Mouse (Mus musculus): ENCODE measurements around the gene 4930563M21Rik. TPM values are rescaled to one million over a fixed set of nuclear protein-coding genes. Genes with fewer than 3 reads are reported as not detected.
"Not testable (repeated sequence)": the region's sequence is repeated elsewhere in the genome, so short reads cannot be mapped to it uniquely, and the experiment has no call there.

The 4930563M21Rik gene
- not detected for total RNA-seq (2021)
- long read RNA-seq, experiment 1: 0 reads
- long read RNA-seq, experiment 2: 0 reads

- DNase-seq (ENCODE audit: low spot score): no peak
Observed at GRCm38 (mm10) chr9:56010450-56010849, at the start of gene 4930563M21Rik. Gene 4930563M21Rik (minus strand): TSS chr9:56010550.

- no peak for DNase-seq (ENCODE audit: low spot score)
Observed at GRCm38 (mm10) chr9:56056147-56056546, 45.8 kb upstream of the 4930563M21Rik start.

- DNase-seq (ENCODE audit: low spot score): peak; percentile 18
Observed at GRCm38 (mm10) chr9:56053796-56054195, 43.4 kb upstream of the 4930563M21Rik start.

- DNase-seq (ENCODE audit: low spot score): no peak
Observed at GRCm38 (mm10) chr9:56042181-56042621, 31.9 kb upstream of the 4930563M21Rik start.

- peak; percentile 95 for DNase-seq (ENCODE audit: low spot score)
Observed at GRCm38 (mm10) chr9:56041372-56042180, 31.2 kb upstream of the 4930563M21Rik start, which contains the start of gene Rcn2. Gene Rcn2 (plus strand): TSS chr9:56041845.

GRCm38 (mm10) chr9:56032219-56032618 is 21.9 kb upstream of the 4930563M21Rik start:
- DNase-seq (ENCODE audit: low spot score): no peak

GRCm38 (mm10) chr9:56027292-56027691 is 16.9 kb upstream of the 4930563M21Rik start:
- no peak for DNase-seq (ENCODE audit: low spot score)

- DNase-seq (ENCODE audit: low spot score): no peak
Observed at GRCm38 (mm10) chr9:56024772-56025171, 14.4 kb upstream of the 4930563M21Rik start.

GRCm38 (mm10) chr9:56004679-56005078 is 5.7 kb downstream of the 4930563M21Rik start:
- not testable (repeated sequence) for DNase-seq (ENCODE audit: low spot score)

GRCm38 (mm10) chr9:55946819-55947218 is 63.5 kb downstream of the 4930563M21Rik start:
- DNase-seq (ENCODE audit: low spot score): peak; percentile 15

GRCm38 (mm10) chr9:55941356-55941755 is 69.0 kb downstream of the 4930563M21Rik start:
- no peak for DNase-seq (ENCODE audit: low spot score)

GRCm38 (mm10) chr9:55938618-55938985 is 71.7 kb downstream of the 4930563M21Rik start:
- no peak for DNase-seq (ENCODE audit: low spot score)

- peak; percentile 85 for DNase-seq (ENCODE audit: low spot score)
Observed at GRCm38 (mm10) chr9:55937664-55938617, 72.4 kb downstream of the 4930563M21Rik start, which contains the start of gene Scaper. Gene Scaper (minus strand): TSS chr9:55938119.

- DNase-seq (ENCODE audit: low spot score): no peak
Observed at GRCm38 (mm10) chr9:55937224-55937663, 73.1 kb downstream of the 4930563M21Rik start.

- no peak for DNase-seq (ENCODE audit: low spot score)
Observed at GRCm38 (mm10) chr9:55932482-55932881, 77.9 kb downstream of the 4930563M21Rik start.

GRCm38 (mm10) chr9:55918579-55918978 is 91.8 kb downstream of the 4930563M21Rik start:
- DNase-seq (ENCODE audit: low spot score): peak; percentile 13

- DNase-seq (ENCODE audit: low spot score): no peak
Observed at GRCm38 (mm10) chr9:55916751-55917150, 93.6 kb downstream of the 4930563M21Rik start.
